Mouse (Mus musculus) intestine, embryonic 16.5 days (tissue): ENCODE results near the gene Rnf220. TPM values are rescaled to one million over a fixed set of nuclear protein-coding genes. Genes with fewer than 3 reads are reported as not detected.

Source experiments
- ATAC-seq: fragments of 200-750 bp; cut with Nextera tagmentation; 2 replicates; pipeline ENCODE4 v1.8.0; 2017; ENCODE audit warnings: moderate TSS enrichment, moderate library complexity
- H3K27ac ChIP-seq: fragments of 300-500 bp; sonication (generic); 2 replicates; pipeline ENCODE4 v1.5.1; 2014; ENCODE audit warnings: mild to moderate bottlenecking, low read length
- H3K27me3 ChIP-seq: fragments of 300-500 bp; sonication (generic); replicated peaks from 2 replicates; pipeline ENCODE4 v1.6.1; 2014; ENCODE audit warnings: low read length, control low read depth, mixed read lengths; ENCODE audit not compliant: control insufficient read depth, insufficient read depth
- H3K36me3 ChIP-seq: fragments of 300-500 bp; sonication (generic); 2 replicates; pipeline ENCODE4 v1.6.1; 2014; ENCODE audit warnings: low read length, control low read depth; ENCODE audit not compliant: control insufficient read depth, insufficient read depth
- H3K4me1 ChIP-seq: fragments of 300-500 bp; sonication (generic); 2 replicates; pipeline ENCODE4 v1.6.1; 2014; ENCODE audit warnings: low read length, control low read depth, mixed read lengths; ENCODE audit not compliant: control insufficient read depth, insufficient read depth
- H3K4me2 ChIP-seq: fragments of 300-500 bp; sonication (generic); 2 replicates; pipeline ENCODE4 v1.6.1; 2014; ENCODE audit warnings: low read depth, low read length, control low read depth
- H3K4me3 ChIP-seq: fragments of 300-500 bp; sonication (generic); 2 replicates; pipeline ENCODE4 v1.5.1; 2014; ENCODE audit warnings: mild to moderate bottlenecking, low read length
- H3K9ac ChIP-seq: fragments of 300-500 bp; sonication (generic); 2 replicates; pipeline ENCODE4 v1.6.1; 2014; ENCODE audit warnings: low read depth, low read length
- H3K9me3 ChIP-seq: fragments of 300-500 bp; sonication (generic); 2 replicates; pipeline ENCODE4 v1.6.1; 2016; ENCODE audit warnings: low read length, control low read depth; ENCODE audit not compliant: control insufficient read depth
- WGBS: fragments of 180-500 bp; shearing (Covaris S2); extraction: QIAGEN DNeasy Blood & Tissue Kit; methylation state at CpG from one replicate; pipeline ENCODE4 v1.1.7; 2014; 5-methylcytosine and 5-hydroxymethylcytosine counted together
- polyA plus RNA-seq: library from polyadenylated mRNA; unstranded; fragments of >200 nt; fragmentation: Nextera tagmentation; extraction: Ambion mirVana; gene quantifications from 2 replicates; pipeline ENCODE4 v1.2.1, GENCODE M21; 2015

Gene Rnf220
- polyA plus RNA-seq, result 49.0 and 55.4 TPM in 2 replicates

DNA sequence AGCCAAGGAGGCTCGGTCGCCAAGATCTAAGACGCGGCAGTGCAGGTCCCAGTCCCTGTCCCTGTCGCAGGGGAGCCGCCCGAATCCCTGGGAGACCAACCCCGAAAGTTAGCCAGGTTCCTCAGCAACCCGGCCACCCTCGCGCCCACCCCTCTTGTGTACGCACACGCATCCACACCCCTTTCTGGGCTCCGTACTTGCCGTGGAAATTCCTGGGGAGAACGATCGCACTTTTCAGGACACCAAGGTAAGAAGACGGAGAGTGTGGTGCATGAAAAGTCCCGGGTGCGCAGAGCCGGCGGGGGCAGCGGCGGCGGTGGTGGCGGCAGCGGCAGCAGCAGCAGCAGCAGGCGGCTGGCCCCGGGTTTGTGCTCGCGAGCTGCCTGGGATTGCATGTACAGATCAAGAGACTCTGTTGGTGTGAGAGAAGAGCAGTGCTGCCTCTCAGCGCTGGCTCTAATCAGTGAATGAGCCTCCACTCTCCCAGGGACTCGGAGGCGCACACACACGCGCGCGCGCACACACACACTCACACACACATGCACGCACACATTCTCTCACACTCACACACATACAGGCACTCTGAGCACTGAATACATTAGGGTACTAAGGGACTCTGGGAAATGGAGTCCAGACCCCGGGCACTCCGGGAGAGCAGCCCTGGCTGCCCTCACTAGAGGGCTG, at the start of gene Rnf220:
Gene Rnf220 (minus strand): TSS at position 571 of the 684 bp plus-strand sequence.
- Histone ChIP-seq H3K27me3 (peaks cover 45% of the 10 kb centered on the region), H3K36me3 (no peaks in the 10 kb centered on the region), H3K4me3 (peak within 1 kb of the TSS; percentile 45), H3K9me3 (peaks cover 2% of the 10 kb centered on the region; the same call in 1 of the 2 replicates), H3K4me1 (peaks cover 26% of the 10 kb centered on the region), H3K4me2 (peak within 1 kb of the TSS; percentile 68), H3K27ac (no peak within 1 kb of the TSS), H3K9ac (peak within 1 kb of the TSS; percentile 38)
- ATAC-seq, result peak; percentile 77
- under 1% methylated on average over 42 of the region's 42 CpGs for WGBS

DNA sequence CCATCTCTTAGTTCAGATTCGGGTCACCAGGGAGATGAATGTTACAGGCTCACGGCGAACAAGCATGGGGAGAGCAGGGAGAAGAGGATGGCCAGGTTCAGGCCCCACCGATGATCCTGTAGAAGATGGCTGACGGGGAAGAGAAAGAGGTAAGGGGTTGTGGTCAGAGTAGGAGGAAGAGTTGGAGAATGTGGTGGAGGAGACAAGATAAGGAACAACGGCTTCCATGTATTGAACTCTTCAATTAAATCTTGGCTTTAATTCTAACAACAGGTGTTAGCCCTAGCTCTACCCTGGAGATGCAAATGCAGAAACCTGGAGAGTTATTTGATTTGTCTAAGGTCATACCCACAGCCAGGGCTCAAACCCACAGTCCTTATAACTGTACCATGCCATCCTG, 49.8 kb upstream of the Rnf220 start:
- no peak for ATAC-seq
- H3K4me3 ChIP-seq, result no peak overlapping the region
- H3K9ac ChIP-seq, result no peak overlapping the region
- no peaks in the 10 kb centered on the region for H3K9me3 ChIP-seq
- 84% methylated on average over 6 of the region's 6 CpGs for WGBS
- H3K27ac ChIP-seq, result no peak overlapping the region
- H3K36me3 ChIP-seq, result no peaks in the 10 kb centered on the region
- peaks cover 9% of the 10 kb centered on the region for H3K4me1 ChIP-seq
- no peaks in the 10 kb centered on the region for H3K27me3 ChIP-seq
- H3K4me2 ChIP-seq, result no peak overlapping the region

DNA sequence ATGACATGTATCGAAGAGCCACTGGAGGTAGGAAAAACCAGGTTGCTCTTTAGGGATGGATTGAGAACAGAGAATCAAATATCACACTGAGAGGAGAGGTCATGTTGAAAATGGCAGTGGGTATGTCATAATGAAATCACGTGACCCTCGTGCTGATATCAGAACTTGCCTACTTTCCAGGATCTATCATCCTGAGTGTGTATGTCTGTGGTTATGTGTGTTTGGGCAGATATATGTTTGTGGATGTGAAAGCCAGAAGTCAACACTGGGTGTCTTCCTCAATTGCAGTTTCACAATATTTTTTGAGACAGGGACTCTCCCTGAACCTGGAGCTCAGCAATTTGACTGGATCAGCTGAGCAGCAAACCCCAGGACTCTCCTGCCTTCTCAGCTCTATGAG, 48.6 kb upstream of the Rnf220 start:
- ATAC-seq, result no peak
- Histone ChIP-seq H3K4me3 (no peak overlapping the region), H3K9me3 (no peaks in the 10 kb centered on the region), H3K36me3 (no peaks in the 10 kb centered on the region), H3K4me2 (no peak overlapping the region), H3K9ac (no peak overlapping the region), H3K27me3 (no peaks in the 10 kb centered on the region), H3K4me1 (no peaks in the 10 kb centered on the region; the same call in 1 of the 2 replicates), H3K27ac (no peak overlapping the region)
- WGBS, result 81% methylated on average over 3 of the region's 3 CpGs

DNA sequence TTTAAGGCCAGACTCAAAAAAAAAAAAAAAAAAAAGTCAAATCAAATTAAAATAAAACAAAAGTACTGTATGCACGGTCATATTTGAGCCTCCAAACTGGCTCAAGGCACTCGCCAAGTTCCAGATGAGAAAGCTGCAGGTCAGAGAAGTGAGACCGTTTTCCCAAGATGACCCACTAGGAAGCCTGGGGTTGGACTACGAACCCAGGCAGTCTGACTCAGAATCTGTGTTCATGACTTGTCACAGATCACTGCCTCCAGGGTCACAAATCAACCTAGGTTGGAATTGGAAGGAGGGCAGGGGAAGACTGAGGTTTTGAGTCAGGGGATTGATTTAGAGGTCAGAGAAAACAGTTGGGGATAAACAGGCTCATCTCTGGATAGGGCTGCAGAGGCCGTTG, 43.7 kb upstream of the Rnf220 start:
- Histone ChIP-seq H3K4me3 (no peak overlapping the region), H3K4me2 (no peak overlapping the region), H3K4me1 (no peaks in the 10 kb centered on the region), H3K9me3 (no peaks in the 10 kb centered on the region), H3K27ac (no peak overlapping the region), H3K27me3 (no peaks in the 10 kb centered on the region), H3K36me3 (no peaks in the 10 kb centered on the region), H3K9ac (no peak overlapping the region)
- WGBS, result 65% methylated on average over 5 of the region's 5 CpGs
- ATAC-seq, result no peak

DNA sequence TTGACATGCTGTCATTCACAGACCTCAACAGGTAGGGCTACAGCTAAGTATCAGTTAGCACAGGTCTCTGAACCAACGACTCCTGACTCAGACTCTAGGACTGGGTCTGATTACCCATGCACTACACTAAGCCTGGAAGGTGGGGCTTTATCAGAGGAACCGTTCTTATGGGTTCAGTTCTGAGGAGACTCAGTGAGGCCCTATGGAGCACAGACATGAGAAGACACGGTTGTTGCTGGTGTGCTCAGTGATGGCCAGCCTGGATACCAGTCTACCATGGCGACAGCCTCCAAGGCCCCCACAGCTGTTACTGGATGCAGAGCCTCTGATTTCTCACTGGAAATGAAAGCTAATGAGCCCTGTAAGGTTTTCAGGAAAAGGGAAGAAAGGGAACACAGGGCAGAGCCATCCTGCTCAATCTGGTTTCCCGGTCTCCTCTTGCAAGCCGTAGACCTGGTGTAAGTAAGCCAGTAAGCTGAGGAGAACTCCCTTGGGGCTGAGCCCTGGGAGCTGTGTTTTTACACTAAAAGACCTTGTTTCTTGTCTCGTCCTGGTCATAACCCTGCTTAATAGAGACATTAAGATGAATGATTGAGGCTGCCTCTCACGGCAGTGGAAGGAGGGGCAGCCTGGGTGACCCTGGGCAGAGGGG, 42.6 kb upstream of the Rnf220 start:
- no peaks in the 10 kb centered on the region for H3K9me3 ChIP-seq
- H3K27ac ChIP-seq, result no peak overlapping the region
- no peaks in the 10 kb centered on the region for H3K27me3 ChIP-seq
- no peak overlapping the region for H3K4me2 ChIP-seq
- H3K4me1 ChIP-seq, result no peaks in the 10 kb centered on the region
- no peak overlapping the region for H3K4me3 ChIP-seq
- 70% methylated on average over 8 of the region's 8 CpGs for WGBS
- H3K36me3 ChIP-seq, result no peaks in the 10 kb centered on the region
- no peak for ATAC-seq
- no peak overlapping the region for H3K9ac ChIP-seq

DNA sequence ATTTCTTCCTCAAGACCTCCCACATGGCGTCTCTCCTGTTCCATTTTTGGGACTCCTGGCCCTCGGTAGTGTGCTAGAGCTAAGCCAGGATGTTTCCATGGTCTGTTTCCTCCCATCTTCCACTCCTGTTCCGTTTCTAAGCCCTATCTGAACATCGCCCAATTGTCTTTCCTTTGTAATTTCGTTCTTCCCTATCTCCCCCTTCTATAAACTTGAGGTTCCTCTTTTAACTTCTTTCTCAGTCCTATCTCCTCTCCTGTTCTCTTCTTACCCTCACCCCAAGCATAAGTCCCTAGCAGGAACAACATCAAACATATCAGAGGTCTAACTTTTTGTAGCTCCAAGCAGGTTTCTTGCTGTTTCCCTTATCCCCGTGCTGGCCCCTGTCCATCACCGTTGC, 40.1 kb upstream of the Rnf220 start:
- Histone ChIP-seq H3K36me3 (no peaks in the 10 kb centered on the region), H3K27me3 (no peaks in the 10 kb centered on the region), H3K9me3 (no peaks in the 10 kb centered on the region), H3K9ac (no peak overlapping the region), H3K4me1 (no peaks in the 10 kb centered on the region), H3K27ac (no peak overlapping the region), H3K4me3 (no peak overlapping the region), H3K4me2 (no peak overlapping the region)
- no peak for ATAC-seq
- 78% methylated on average over 7 of the region's 7 CpGs for WGBS

DNA sequence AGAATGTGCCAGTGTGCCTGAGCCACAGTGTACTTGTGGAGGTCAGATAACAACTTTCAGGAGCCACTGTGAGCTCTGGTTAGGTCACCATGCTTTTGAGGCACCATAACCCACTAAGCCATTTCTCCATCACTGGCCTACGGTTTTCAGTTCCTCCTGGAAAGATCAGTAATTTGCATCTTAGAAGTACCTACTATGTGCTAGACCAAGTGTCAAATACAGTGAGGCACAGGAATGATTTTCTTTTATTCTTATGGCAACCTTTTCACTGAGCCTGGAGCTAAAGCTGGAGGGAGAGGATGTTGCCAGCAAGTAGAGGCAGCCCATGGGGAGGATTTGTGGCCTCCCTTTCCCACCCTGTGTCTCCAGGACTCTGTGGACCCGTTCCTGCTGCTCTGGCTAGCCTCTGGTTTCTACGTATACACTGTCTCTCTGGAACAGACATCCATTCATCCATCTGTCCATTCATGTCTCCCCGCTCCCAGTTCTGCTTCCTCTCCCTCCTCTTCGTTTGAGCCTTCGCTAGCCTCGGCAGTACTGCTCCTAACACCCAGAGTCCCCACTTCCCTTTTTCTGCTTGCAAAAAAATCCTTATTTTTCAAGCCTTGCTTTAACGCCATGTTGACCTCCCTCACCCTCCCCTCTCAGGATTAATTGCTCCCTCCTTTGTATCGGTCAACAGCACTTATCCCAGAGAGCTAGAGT, 38.8 kb upstream of the Rnf220 start:
- Histone ChIP-seq H3K4me3 (no peak overlapping the region), H3K27me3 (no peaks in the 10 kb centered on the region), H3K9ac (no peak overlapping the region), H3K4me1 (no peaks in the 10 kb centered on the region), H3K36me3 (no peaks in the 10 kb centered on the region), H3K9me3 (no peaks in the 10 kb centered on the region), H3K4me2 (no peak overlapping the region), H3K27ac (no peak overlapping the region)
- 52% methylated on average over 9 of the region's 9 CpGs for WGBS
- ATAC-seq, result no peak

DNA sequence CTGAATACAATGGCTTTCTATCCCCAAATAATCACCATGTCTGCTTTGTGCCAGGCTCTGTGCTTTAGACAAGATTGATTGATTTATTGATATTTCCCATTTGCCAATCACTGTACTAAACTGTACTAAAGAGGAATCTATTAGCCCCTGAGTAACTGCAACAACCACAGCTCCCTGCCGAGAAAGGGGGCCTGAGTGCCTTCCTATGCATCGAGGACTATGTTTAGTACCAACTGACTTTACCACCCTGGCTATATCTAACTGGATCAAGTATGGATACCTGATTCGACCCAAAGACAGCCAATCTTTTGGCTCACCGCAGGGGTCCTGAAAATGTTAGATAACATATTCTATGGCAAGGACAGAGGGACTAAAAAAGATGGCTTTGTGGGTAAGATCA, 33.0 kb upstream of the Rnf220 start:
- Histone ChIP-seq H3K36me3 (no peaks in the 10 kb centered on the region), H3K9ac (no peak overlapping the region), H3K27ac (no peak overlapping the region), H3K27me3 (no peaks in the 10 kb centered on the region), H3K4me1 (no peaks in the 10 kb centered on the region), H3K4me2 (no peak overlapping the region), H3K4me3 (no peak overlapping the region), H3K9me3 (no peaks in the 10 kb centered on the region)
- ATAC-seq, result no peak
- WGBS, result 74% methylated on average over 4 of the region's 4 CpGs

DNA sequence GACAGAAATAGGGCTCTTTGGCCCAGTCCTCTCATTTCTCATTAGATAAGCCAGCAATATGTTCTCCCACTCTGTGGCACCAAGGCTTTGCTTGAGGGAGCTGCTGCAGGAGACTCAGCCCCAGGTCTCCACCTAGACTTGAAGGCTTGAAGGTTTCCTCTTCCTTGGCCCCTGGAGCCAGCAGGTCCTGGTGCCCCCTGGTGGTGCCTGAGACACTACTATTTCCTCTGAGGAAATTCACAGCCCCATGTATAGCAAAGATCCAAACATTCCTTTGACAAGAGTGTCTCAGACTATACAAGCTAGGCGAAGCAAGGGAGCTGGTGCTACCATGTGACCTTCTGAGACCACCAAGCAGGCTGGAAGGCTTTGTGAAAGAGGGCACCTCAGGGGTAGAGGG, 31.1 kb upstream of the Rnf220 start:
- Histone ChIP-seq H3K9me3 (no peaks in the 10 kb centered on the region), H3K4me2 (no peak overlapping the region), H3K27me3 (no peaks in the 10 kb centered on the region), H3K9ac (no peak overlapping the region), H3K4me3 (no peak overlapping the region), H3K27ac (no peak overlapping the region), H3K36me3 (no peaks in the 10 kb centered on the region), H3K4me1 (no peaks in the 10 kb centered on the region)
- WGBS, result 25% methylated on average over 1 of the region's 1 CpGs
- ATAC-seq, result peak; percentile 52; the same call in 1 of the 2 replicates
